Mouse (Mus musculus) E14TG2a.4 (cell line): ENCODE data around the gene Elmod3.

Source experiments
- H3K27me3 ChIP-seq: 2 replicates; pipeline ENCODE4 v1.6.1; 2014; ENCODE audit warnings: low read length, control low read depth; ENCODE audit not compliant: insufficient read depth
- H3K36me3 ChIP-seq: 2 replicates; pipeline ENCODE4 v1.6.1; 2014; ENCODE audit warnings: low read length, control low read depth; ENCODE audit not compliant: insufficient read depth
- H3K4me1 ChIP-seq: replicated peaks from 2 replicates; pipeline ENCODE4 v1.6.1; 2014; ENCODE audit warnings: low read depth, low read length, control low read depth
- H3K4me3 ChIP-seq: replicated peaks from 2 replicates; pipeline ENCODE4 v1.5.1; 2014; ENCODE audit warnings: mild to moderate bottlenecking, low read length
- H3K9me3 ChIP-seq: 2 replicates; pipeline ENCODE4 v1.6.1; 2014; ENCODE audit warnings: low read length, control low read depth
- CTCF ChIP-seq: conservative IDR thresholded peaks from 2 replicates; pipeline ENCODE4 v1.5.1; 2014; ENCODE audit warnings: low read length
- NANOG ChIP-seq: IDR thresholded peaks from 2 replicates; pipeline ENCODE4 v1.6.1; 2014; ENCODE audit warnings: borderline replicate concordance, low read length, mixed read lengths
- POU5F1 ChIP-seq: IDR thresholded peaks from 2 replicates; pipeline ENCODE4 v1.6.1; 2014; ENCODE audit warnings: low read length, borderline replicate concordance

Gene Elmod3

GRCm38 (mm10) chr6:72619734-72620532 lies 21.7 kb upstream of the Elmod3 start:
- H3K36me3 ChIP-seq, result peaks cover 10% of the 10 kb centered on the region
- no peaks in the 10 kb centered on the region for H3K27me3 ChIP-seq
- no peaks in the 10 kb centered on the region for H3K9me3 ChIP-seq
- H3K4me1 ChIP-seq, result peaks cover 44% of the 10 kb centered on the region
- no peak for TF ChIP-seq NANOG
- no peak for TF ChIP-seq POU5F1
- TF ChIP-seq CTCF, result no peak
- no peak overlapping the region for H3K4me3 ChIP-seq

- peak within 1 kb of the TSS; percentile 96 for H3K4me3 ChIP-seq
- no peaks in the 10 kb centered on the region for H3K27me3 ChIP-seq
- no peaks in the 10 kb centered on the region for H3K9me3 ChIP-seq
- H3K4me1 ChIP-seq, result peaks cover 52% of the 10 kb centered on the region
- H3K36me3 ChIP-seq, result peaks cover 40% of the 10 kb centered on the region
- no peak for TF ChIP-seq NANOG
- TF ChIP-seq POU5F1, result no peak
- no peak for TF ChIP-seq CTCF
Observed at GRCm38 (mm10) chr6:72616643-72617288, 18.6 kb upstream of the Elmod3 start, which contains the start of gene Tgoln1. Gene Tgoln1 (minus strand): TSS chr6:72617000.

- TF ChIP-seq NANOG (no peak), POU5F1 (no peak)
- Histone ChIP-seq H3K36me3 (peaks cover 50% of the 10 kb centered on the region), H3K4me1 (peaks cover 47% of the 10 kb centered on the region), H3K27me3 (no peaks in the 10 kb centered on the region), H3K4me3 (peak overlapping the region; percentile 96), H3K9me3 (no peaks in the 10 kb centered on the region)
Observed at GRCm38 (mm10) chr6:72615561-72616375, 17.6 kb upstream of the Elmod3 start.

GRCm38 (mm10) chr6:72615151-72615550 lies 16.9 kb upstream of the Elmod3 start:
- no peak for TF ChIP-seq NANOG
- no peak for TF ChIP-seq CTCF
- no peak for TF ChIP-seq POU5F1

GRCm38 (mm10) chr6:72610261-72610660 lies 12.0 kb upstream of the Elmod3 start:
- TF ChIP-seq CTCF, result no peak
- TF ChIP-seq POU5F1, result no peak
- TF ChIP-seq NANOG, result no peak
- Histone ChIP-seq H3K4me3 (no peak overlapping the region), H3K27me3 (no peaks in the 10 kb centered on the region), H3K9me3 (no peaks in the 10 kb centered on the region), H3K36me3 (peaks cover 97% of the 10 kb centered on the region), H3K4me1 (peaks cover 19% of the 10 kb centered on the region)

More at GRCm38 (mm10) chr6:72615151-72615550, 16.9 kb upstream of the Elmod3 start:
- no peaks in the 10 kb centered on the region for H3K27me3 ChIP-seq
- peaks cover 44% of the 10 kb centered on the region for H3K4me1 ChIP-seq
- H3K9me3 ChIP-seq, result no peaks in the 10 kb centered on the region
- peaks cover 56% of the 10 kb centered on the region for H3K36me3 ChIP-seq
- H3K4me3 ChIP-seq, result peak overlapping the region; percentile 96

- Histone ChIP-seq H3K4me3 (no peak overlapping the region), H3K9me3 (no peaks in the 10 kb centered on the region), H3K27me3 (no peaks in the 10 kb centered on the region), H3K4me1 (peaks cover 11% of the 10 kb centered on the region), H3K36me3 (peaks cover 97% of the 10 kb centered on the region)
- no peak for TF ChIP-seq CTCF
Observed at GRCm38 (mm10) chr6:72608662-72609184, 10.5 kb upstream of the Elmod3 start.

GRCm38 (mm10) chr6:72607676-72608075 lies 9.5 kb upstream of the Elmod3 start:
- peaks cover 7% of the 10 kb centered on the region; the same call in 1 of the 2 replicates for H3K4me1 ChIP-seq
- no peak overlapping the region for H3K4me3 ChIP-seq
- H3K27me3 ChIP-seq, result no peaks in the 10 kb centered on the region
- no peaks in the 10 kb centered on the region for H3K9me3 ChIP-seq
- peaks cover 97% of the 10 kb centered on the region for H3K36me3 ChIP-seq
- TF ChIP-seq POU5F1 (no peak), CTCF (no peak), NANOG (no peak)

GRCm38 (mm10) chr6:72607060-72607459 lies 8.8 kb upstream of the Elmod3 start:
- TF ChIP-seq POU5F1 (no peak), CTCF (no peak), NANOG (no peak)
- no peak overlapping the region for H3K4me3 ChIP-seq
- H3K36me3 ChIP-seq, result peaks cover 98% of the 10 kb centered on the region
- H3K27me3 ChIP-seq, result no peaks in the 10 kb centered on the region
- no peaks in the 10 kb centered on the region for H3K9me3 ChIP-seq
- H3K4me1 ChIP-seq, result peaks cover 7% of the 10 kb centered on the region; the same call in 1 of the 2 replicates
